Mouse (Mus musculus) fibroblast of lung, adult 2 months (primary cell): ENCODE data around the gene Adgrg5.

Experiments
- DNase-seq: peaks from one replicate; pipeline ENCODE4 v3.0.0-alpha.2; 2011; ENCODE audit warnings: low read depth

Gene Adgrg5

DNA sequence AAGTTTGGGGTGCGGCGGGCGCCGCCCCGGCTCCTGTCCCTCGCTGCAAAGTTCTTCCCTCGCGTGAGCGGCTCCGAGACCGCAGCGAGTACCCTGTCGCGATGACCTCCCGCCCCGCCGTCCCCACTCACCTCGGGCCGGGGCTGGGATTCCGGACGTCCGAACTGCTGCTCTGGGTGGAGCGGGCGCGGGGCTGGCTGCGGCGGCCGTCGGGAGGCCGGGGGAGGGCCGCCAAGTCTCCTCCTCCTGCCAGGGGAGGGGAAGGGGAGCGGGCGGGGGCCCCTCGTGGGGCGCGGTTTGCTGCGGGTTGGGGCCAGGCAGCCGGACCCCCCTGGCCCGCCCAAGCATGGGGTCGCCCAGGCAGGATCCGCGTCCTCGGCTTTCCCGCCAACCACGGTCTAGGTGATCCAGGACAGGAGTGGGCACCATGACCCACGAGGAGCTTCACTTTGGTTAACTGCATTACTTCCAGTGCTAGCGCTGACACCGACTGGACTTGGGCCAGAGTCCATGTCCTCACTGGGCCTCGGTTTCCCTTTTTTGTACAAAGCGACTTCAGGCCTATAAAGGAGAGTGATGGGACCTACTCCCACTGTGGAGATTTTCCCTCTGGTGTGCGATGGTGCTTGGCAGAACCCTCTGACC is 5.5 kb upstream of the Adgrg5 start, which contains the start of gene Ccdc102a:
Gene Ccdc102a (minus strand): TSS at position 248 of the 645 bp plus-strand sequence.
- DNase-seq, result no peak

DNA sequence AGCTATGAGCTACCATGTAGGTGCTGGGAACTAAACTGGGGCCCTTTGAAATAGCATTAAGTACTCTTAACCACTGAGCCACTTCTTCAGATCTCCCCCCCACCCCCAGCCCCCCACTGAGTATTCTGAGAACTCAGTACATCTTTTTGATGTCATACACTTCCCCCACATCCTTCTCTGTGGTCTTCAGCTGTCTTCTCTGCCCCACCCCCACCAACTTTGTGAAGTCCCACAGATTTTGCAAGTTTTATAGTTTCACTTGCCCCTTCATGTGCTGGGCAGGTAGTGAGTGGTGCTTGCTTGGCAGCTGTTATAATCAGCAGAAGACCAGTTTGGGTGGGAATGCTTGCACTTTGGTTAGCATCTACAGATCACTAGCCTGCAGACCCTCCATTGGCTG is 4.2 kb upstream of the Adgrg5 start:
- no peak for DNase-seq

DNA sequence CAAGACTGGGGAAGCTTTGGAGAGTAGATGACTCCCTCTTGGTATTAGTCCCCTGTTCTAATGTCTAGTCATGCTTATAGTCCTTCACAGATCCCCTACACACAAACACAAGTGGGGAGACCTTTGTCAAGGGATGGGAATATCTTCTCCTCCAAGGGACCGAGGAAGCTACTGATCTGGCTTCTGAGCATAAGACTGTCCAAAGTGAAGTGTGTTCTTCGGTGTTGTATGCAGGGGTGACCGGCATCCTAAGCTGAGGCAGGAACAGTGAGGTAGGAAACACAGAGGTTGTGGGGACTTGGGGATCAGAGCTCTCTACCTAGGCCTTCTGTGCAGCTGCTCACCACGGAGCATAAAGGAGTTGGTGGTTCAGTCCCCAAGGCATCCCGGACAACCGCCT is 1.3 kb upstream of the Adgrg5 start:
- no peak for DNase-seq

DNA sequence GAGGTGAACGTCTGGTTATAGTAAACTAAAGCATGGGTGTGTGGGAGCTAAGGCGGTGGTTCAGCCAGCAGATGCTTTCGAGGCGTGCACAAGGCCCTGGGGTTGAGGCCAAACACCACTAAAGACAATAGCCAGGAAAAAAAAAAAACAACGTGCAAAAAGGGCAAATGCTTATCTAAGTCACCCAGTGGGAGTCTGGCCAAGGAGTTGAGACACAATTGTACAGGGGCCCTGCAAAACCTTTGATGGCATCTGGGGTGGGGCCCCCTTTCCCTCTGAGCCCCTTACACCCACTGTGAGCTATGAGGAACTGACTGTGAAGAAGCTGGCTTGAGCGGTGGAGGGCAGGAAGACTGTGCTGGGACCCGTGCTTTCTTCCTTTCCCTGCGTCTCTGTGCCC is 892 bp upstream of the Adgrg5 start:
- DNase-seq, result no peak

DNA sequence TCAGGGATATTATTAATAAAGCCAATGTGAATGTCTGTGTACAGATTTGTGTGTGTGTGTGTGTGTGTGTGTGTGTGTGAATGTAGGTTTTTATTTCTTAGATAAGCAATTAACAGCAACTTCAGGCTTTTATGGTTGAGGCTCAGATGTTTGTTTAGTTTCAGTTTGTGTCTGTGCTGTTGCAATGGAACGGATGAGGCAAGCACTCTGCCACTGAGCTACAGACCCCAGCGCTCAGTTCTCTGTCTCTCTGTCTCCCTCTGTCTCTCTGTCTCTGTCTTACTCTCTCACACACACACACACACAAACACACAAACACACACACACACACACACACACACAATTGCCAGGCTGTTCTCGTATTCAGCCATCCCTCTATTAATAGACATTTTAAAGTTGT is 4.7 kb downstream of the Adgrg5 start:
- DNase-seq, result no peak

DNA sequence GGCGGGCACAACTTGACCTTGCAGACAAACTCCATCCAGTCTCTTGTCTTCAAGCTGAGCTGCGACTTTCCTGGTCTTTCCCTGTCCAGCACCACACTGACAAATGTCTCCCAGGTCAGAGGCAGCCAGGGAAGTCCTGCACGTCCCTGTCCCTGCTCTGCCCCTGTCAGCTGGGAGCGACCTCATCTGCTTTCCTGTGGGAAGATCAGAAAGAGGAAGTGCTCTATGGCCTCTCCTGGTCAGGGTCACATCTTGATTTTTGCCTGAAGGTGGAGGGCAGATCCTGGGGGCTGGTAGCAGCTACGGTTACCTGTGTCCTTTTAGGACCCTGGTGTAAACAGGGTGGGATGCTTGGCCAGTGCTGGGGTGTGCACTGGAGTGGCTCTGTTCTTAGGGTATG is 10.4 kb downstream of the Adgrg5 start:
- no peak for DNase-seq

DNA sequence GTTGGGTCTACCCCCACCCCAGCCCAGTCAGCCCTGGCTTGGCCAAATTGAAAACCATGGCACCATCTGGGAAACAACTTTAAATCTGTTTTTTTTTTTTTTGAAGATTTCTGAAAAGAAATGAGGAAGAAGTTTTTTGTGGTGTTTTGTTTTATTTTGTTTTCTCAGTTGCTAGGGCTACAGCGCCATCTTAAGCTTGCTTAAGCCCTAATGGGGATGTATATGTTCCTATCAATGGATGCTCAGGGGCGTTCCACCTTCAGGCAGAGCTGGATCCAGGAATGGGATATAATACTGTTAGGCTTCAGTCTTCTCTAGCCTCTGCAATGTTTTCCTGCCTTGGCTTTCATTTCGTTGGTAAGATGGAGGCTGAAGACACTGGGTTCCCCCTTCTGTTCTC is 11.7 kb downstream of the Adgrg5 start:
- no peak for DNase-seq

DNA sequence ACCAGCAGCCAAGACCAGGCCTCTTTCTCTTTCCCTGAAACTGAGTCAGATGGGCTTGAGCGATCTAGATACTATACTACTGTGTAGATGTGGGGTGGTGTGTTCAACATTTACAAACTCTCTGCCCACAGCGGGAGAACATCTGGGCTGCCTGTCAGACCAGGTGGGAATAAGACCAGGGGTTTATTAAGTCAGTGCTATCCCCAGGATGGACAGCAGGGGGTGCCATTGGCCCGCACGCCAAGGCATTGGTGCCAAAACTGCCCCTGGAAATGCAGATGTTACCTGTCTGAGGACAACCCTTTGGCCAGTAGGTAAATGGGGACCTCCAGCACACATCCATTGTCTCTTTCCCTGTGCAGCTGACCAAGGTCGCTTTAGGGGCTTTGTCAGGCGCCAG is 19.1 kb downstream of the Adgrg5 start:
- DNase-seq, result no peak

DNA sequence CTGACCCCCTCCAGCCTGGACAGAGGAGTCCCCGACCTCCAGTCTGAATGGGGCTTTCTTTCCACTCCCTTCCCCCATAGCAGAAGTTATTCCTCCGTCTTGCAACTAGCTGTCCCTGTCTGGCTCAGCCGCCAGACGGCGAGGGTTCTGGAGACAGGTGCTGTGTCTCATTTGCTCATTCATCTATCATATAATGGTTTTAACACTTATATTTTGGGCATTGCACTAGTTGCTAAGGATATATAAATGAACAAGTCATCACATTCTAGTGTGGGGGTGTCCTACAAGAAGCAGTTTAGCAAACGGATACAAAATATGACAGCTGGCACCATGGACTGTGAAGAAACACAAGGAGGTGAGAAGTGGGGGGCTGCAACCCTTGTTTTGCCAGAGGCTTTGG is 21.7 kb downstream of the Adgrg5 start:
- no peak for DNase-seq

DNA sequence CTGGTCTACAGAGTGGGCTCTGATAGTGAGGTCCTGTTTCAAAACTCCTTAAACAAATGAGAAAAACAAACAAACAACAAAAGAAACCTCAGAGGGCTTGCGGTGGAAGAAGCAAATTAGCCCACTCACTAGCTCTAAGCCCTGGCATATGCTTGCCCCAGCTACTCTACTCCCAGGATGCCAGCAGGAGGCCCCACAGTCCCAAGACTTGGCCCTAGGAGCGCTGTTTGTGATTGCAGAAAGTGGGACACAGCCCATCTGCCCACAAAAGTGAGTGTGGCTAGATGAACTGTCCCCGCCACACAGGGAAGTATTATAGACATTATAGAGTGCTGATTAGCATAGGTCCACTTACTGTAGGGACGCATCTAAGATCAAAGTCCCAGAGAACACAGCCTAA is 24.9 kb downstream of the Adgrg5 start:
- DNase-seq, result no peak

DNA sequence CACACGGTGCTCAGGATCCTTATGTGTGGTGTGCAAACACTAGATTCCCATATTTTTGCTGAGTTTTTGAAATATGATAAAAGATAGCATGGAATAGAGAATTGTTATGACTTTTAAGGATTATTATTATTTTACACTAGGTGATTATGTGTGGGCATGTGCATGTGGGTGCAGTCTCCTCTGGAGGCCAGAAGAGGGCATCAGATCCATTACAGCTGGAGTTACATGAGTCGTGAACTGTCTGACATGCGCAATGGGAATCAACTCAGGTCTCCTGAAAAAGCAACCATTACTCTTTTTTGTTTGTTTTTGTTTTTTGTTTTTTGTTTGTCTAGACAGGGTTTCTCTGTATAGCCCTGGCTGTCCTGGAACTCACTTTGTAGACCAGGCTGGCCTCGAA is 25.5 kb downstream of the Adgrg5 start:
- DNase-seq, result no peak

DNA sequence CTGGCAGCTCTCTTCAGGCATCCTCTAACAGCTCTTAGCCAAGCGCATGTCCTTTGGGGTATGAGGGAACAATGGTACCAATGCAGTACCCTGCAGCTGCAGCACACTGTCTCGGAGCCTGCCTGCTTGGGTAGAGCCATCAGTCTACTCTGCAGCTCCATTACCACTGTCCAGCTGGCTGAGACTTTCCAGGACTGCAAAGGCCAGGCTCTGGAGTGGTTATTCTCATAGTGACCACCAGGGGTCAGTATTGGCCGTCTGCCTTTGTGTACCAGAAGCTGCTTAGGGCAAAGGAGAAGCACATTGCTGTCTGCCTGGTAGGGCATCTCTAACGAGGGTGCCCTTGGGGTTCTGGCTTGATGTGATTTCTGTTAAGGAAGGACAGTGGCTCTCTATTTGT is 26.6 kb downstream of the Adgrg5 start:
- no peak for DNase-seq

DNA sequence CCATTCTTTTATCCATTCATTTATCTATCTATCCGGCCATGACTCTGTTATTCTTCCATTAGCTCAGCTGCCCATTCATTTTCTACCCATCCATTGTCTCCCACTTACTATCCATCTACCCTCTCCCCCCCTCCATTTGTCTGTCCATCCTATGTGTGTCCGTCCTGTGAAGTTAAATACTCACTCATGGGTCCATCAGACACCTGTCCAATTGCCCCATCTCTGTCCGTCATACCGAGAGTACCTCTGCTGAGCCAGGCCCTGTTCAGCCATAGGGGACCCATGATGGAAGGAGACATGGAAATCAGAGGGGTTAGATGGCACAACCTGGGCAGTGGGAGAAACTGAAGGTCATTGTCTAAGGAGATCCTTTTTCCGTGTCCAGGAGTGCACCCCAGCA is 27.0 kb downstream of the Adgrg5 start:
- DNase-seq, result no peak

DNA sequence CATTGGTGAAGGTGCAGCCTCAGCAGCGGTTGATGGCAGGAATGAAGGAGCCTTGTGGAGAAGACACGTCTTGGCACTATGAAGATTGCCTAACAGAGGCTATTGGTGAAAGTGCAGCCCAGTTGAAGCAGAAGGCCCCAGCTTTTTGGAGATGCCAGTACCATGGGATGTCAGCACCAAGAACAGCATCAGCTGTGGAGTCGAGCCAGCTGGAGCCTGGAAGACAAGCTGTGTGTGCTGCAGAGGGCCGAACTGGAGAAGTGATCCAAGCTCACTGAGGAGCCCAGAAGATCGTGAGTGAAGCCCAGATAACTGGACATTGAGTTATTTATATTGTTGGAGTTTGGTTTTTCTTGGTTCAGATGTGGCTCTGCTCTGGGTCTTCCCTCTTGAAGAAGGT is 28.6 kb downstream of the Adgrg5 start:
- DNase-seq, result no peak

DNA sequence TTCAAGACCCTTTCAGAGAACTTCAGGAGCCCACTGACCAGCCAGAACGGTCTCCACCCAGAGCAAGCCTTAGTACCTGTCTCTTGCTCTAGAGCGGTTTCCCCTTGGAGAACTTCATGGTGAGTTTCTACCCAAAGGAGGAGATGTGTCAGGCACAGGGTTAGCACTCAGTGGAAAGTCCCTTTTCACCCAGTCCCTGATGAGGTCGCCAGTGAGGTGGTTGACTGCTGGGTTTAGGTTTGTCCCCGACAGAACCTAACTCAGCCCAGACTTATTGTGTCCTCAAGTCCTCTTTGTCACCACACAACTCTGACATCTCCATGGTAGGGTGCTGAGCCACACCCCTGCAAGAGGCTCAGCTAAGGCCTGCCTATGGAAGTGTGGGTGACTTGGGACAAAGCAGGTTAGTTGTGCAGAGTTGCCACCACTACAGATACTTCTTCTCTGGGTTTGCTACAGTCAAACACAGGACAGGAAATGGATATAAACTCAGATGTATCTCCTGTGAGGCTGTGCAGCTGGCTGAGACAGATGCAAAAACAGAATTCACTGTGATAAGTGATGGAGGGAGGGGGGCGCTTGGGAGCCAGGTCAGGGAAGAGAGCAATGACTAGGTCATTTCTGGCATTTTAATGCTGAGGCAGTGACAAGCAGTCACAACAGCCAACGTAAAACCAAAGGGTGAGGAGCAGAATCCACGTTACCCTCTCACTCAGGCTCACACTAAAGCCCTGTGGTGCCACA is 30.3 kb downstream of the Adgrg5 start:
- no peak for DNase-seq

DNA sequence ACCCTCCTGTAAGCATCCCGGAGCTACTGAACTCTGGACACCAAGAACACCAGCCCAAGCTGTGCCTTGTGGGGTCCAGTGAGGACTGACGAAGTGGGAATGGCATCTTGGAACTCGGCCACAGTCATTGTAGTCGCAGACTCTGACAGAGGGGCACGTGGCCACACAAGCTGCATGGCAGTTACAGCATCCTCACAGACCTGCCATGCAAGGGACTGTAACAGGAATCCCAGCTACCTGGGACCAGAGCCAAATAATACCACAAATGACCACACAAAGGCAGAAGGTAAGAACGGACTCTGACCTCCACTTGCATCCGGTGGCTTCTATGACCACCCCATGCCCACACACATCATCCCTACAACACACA is 30.9 kb downstream of the Adgrg5 start:
- DNase-seq, result no peak

DNA sequence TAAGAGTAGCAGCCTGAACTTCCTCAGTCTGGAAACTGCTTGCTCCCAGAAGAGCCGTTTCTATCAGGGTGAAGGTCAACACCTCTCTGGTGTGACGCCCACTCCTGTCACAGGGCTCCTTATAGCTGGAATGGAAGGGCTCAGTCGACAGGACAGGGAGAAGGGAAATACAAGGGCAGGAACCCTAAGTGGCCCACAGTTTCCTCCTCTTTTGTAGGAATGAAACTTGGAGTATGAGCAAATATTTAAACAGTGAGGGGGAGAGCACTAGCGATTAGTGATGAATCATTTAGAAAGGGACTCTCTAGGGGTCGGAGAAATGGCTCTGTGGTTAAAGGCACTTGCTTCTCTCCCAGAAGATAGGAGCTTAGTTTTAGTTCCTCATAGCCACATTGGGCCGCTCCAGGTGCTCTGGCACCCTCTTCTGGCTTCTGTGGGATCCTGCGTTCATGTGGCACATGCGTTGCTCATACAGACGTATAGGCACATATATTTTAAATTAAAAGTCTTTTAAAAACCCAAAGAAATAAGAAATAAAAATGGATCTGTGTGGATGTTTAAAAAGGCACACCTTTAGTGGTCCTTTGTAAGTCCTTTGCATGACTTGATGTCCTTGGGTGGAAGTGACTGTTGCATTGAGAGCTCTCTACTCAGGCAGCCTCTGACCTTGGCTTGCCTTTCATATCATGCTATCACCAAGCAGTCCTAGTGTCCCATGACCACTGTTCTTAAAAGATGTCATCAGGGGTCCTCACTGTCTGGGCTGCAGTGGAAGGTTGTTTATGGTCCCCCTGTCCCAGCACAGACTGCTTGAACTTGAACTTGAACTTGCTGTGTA is 31.6 kb downstream of the Adgrg5 start:
- no peak for DNase-seq

DNA sequence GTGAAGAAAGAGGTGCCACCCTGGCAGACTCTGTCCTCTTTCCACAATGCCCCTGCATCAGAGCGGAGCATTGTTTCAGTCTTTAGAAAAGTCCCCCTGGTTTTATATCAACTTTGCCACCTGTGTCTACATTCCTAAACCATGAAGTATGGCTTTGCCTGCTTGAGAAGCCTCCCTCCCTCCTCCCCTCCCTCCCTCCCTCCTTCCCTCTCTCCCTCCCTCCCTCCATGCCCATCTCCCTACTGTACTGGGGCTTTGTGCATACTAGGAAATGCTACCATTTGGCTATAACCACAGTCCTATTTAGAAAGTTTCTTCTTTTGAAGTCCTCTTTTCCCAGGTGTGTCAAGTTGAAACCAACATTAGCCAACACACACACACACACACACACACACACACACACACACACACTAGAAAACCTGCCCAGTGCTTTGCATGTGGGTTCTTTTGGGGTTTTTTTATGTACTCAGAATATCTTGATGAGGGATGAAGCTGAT is 32.6 kb downstream of the Adgrg5 start:
- DNase-seq, result no peak

DNA sequence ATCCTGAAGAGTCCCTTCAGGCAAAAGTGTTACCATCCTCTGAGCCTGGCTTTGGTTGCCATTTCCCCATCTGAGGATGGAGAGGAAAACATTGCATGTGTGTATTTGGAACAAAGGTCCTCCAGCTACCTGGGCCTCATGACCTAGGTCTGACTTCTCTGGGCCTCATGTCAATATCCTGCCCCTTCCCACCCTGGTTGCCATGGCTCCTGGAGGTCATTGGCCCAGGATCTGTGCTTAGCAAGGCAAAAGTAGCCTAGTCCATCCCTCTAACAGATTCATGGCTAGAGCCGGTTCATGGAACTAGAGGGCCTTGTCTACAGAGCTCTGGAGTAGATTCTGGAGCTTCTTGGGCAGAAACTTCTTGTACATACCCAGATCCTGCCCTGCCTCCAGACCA is 38.7 kb downstream of the Adgrg5 start:
- DNase-seq, result no peak

DNA sequence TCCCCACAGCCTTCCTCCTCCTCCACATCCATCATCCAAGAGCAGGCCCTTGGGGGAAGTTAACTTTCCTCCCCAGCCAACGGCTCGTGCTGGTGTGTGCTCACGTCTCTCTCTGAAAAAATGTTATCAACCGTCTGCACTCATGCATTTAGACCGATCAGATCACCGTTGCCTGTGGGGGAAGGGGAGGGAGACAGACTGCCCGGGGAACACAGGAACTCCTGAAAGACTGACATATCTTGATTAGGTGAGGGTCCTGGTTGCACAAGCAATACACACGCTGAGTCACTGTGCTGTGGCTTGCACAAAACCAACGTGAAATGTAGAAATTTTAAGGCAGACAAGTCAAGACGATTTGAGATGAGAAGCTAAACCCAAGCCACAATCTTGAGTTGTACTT is 41.3 kb downstream of the Adgrg5 start:
- DNase-seq, result no peak

DNA sequence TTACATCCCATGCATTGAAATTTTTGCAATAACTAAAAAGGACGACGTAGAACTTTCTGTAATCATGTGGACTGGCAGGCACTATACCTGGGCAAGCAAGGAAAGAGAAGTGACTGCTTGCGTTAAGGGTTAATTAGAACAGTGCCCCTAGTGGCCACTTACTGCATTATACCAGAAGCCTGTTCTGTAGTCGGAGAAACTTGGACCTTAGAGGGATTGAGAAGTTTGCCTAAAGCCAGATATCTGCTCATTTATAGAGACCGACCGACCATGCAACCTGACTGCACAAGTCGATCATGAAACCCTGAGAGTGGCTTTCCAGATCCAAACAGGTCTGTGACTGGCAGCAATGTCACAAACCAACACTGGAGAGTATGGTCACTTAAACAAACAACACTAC is 43.1 kb downstream of the Adgrg5 start:
- DNase-seq, result no peak

DNA sequence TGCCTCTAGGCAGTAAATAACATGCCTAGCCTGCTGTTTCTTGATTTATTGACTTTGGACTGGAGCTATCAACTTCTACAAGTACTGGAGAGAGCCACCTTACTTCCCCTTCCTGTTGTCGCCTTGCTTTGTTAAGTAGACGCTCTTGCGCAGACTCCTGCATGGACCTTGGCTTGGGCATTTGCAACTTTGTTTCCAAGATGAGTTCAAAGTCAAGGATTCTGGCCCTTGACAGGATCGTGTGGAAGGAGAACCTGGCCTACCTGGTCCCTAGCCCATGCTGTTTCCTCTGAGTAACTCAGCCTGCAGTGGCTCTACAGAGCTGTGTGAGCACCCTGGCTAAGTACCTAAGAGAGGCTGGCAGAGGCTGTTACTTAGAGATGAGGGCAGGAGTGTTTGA is 43.6 kb downstream of the Adgrg5 start:
- DNase-seq, result no peak

DNA sequence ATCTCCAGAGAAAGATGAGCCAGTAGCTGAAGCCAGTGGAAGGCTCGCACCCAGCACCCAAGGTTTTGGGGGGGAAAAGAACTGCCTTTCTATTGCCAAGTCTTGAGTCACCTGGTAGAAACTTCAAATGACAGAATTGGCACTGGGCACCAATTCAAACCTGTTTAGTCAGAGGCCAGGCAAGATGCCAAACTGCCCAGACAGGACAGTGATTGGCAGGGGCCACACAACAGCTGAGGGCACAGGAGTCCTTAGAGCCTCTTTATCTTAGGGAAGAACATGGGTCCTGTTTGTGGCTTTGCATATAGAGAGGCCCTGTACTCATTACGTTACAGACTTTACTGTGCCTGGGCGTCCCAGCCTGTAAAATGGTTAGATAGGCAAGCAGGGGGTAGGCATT is 44.1 kb downstream of the Adgrg5 start:
- DNase-seq, result peak; percentile 44
